Mouse (Mus musculus): ENCODE measurements at regions not wholly inside any gene's neighbourhood (a gene's known extent, or its start where the extent isn't known, plus 50 kb on each side); places are given as distances from the start of the nearest gene placed in this dataset.

DNA sequence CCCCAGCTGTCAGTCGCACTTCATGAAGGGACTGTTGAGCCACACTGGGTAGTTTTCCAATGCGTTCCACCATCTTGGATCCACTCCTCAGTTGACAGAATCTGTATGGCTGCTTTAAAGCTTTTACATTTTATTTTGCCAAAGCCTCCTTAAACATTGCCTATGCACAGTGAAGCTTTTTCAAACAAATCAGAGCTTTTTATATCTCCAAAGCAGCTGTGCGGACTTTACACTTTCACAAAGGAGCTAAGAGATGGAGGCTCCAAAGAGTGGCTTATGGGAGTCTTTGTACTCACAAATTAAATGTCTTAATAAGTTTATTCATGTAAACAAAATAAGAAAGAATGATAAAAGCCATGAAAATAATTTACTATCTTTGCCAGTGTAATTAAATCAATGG, 986.3 kb downstream of the Diaph3 start:
- no peak overlapping the region for H3K4me3 ChIP-seq (ENCODE audit: low read depth, low read length)
- no peak overlapping the region for H3K9ac ChIP-seq (ENCODE audit: low read length)
- no peak overlapping the region for H3K4me2 ChIP-seq (replicated peaks; ENCODE audit: low read depth)
- H3K27ac ChIP-seq (replicated peaks) = no peak overlapping the region
- H3K4me1 ChIP-seq (replicated peaks; ENCODE audit: control insufficient read depth, insufficient read depth) = no peaks in the 10 kb centered on the region
- no peak for ATAC-seq (ENCODE audit: low FRiP score, low TSS enrichment)
- TF ChIP-seq EP300 (optimal IDR thresholded peaks at IDR 0.05) = no peak
- no peak for TF ChIP-seq CTCF (IDR thresholded peaks at IDR 0.05; ENCODE audit: low read depth)
- WGBS = 85% methylated on average over 3 of the region's 3 CpGs
- no peaks in the 10 kb centered on the region for H3K27me3 ChIP-seq (ENCODE audit: control insufficient read depth, insufficient read depth, low read length)
- DNase-seq (ENCODE audit: low spot score) = no peak
- no peaks in the 10 kb centered on the region for H3K9me3 ChIP-seq (ENCODE audit: control insufficient read depth, low read length)
- H3K36me3 ChIP-seq (ENCODE audit: control insufficient read depth, insufficient read depth, low read length) = no peaks in the 10 kb centered on the region

DNA sequence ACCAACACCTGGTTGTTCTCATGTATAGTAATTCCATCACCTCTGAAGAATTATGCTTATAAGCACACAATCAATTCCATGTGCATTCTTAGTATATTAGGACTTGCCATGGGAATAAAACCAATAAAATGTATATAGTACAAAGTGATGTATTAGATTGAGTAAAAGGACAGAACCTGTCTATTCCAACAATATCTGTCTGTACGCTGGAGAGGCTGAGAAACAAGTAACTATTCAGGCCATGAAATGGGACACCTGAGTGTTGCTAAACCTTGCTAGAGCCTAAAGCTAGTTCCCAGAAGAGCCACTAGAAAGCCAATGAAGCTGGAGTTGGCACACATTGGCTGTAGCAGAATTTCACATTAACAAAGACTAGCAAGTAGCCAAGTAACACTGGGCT, 989.8 kb downstream of the Diaph3 start:
- H3K36me3 ChIP-seq (ENCODE audit: control insufficient read depth, insufficient read depth, low read length) = no peaks in the 10 kb centered on the region
- H3K4me3 ChIP-seq (ENCODE audit: low read depth, low read length) = no peak overlapping the region
- no peaks in the 10 kb centered on the region for H3K9me3 ChIP-seq (ENCODE audit: control insufficient read depth, low read length)
- no peak overlapping the region for H3K27ac ChIP-seq (replicated peaks)
- H3K4me2 ChIP-seq (replicated peaks; ENCODE audit: low read depth) = no peak overlapping the region
- TF ChIP-seq CTCF (IDR thresholded peaks at IDR 0.05; ENCODE audit: low read depth) = no peak
- no peak for TF ChIP-seq EP300 (optimal IDR thresholded peaks at IDR 0.05)
- H3K4me1 ChIP-seq (replicated peaks; ENCODE audit: control insufficient read depth, insufficient read depth) = no peaks in the 10 kb centered on the region
- ATAC-seq (ENCODE audit: low FRiP score, low TSS enrichment) (no peak), DNase-seq (ENCODE audit: low spot score) (no peak)
- H3K9ac ChIP-seq (ENCODE audit: low read length) = no peak overlapping the region
- 89% methylated on average over 1 of the region's 1 CpGs for WGBS
- no peaks in the 10 kb centered on the region for H3K27me3 ChIP-seq (ENCODE audit: control insufficient read depth, insufficient read depth, low read length)

DNA sequence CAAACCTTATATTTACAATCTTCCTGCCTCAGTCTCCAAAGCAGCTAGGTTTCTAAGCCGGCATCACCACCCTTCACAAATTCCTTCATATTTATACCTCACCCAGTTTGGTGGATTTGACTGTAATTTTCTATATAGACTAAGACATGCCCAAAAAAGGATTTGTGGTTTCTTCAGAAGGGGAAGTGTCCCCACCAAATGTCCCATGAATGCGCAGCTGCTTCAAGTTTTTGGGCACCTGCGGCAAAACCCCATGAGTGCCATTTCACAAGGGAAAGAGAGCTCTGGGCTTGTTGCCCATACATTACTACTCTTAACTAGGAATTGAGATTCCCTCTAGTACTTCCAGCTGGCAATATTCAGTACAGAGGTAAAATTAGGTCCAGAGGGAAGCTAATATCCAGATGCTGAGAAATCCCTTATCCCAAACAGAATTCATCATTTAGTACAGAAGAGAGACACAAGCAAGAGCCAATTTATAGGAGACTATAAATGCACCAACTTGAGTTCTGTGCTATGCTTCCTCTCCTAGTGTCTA, 990.6 kb downstream of the Diaph3 start:
- TF ChIP-seq CTCF (IDR thresholded peaks at IDR 0.05; ENCODE audit: low read depth) (no peak), EP300 (optimal IDR thresholded peaks at IDR 0.05) (no peak)
- ATAC-seq (ENCODE audit: low FRiP score, low TSS enrichment) (no peak), DNase-seq (ENCODE audit: low spot score) (no peak)
- 93% methylated on average over 3 of the region's 3 CpGs for WGBS
- Histone ChIP-seq H3K9ac (ENCODE audit: low read length) (no peak overlapping the region), H3K9me3 (ENCODE audit: control insufficient read depth, low read length) (no peaks in the 10 kb centered on the region), H3K4me3 (ENCODE audit: low read depth, low read length) (no peak overlapping the region), H3K27me3 (ENCODE audit: control insufficient read depth, insufficient read depth, low read length) (no peaks in the 10 kb centered on the region), H3K4me1 (replicated peaks; ENCODE audit: control insufficient read depth, insufficient read depth) (no peaks in the 10 kb centered on the region), H3K27ac (replicated peaks) (no peak overlapping the region), H3K4me2 (replicated peaks; ENCODE audit: low read depth) (no peak overlapping the region), H3K36me3 (ENCODE audit: control insufficient read depth, insufficient read depth, low read length) (no peaks in the 10 kb centered on the region)

DNA sequence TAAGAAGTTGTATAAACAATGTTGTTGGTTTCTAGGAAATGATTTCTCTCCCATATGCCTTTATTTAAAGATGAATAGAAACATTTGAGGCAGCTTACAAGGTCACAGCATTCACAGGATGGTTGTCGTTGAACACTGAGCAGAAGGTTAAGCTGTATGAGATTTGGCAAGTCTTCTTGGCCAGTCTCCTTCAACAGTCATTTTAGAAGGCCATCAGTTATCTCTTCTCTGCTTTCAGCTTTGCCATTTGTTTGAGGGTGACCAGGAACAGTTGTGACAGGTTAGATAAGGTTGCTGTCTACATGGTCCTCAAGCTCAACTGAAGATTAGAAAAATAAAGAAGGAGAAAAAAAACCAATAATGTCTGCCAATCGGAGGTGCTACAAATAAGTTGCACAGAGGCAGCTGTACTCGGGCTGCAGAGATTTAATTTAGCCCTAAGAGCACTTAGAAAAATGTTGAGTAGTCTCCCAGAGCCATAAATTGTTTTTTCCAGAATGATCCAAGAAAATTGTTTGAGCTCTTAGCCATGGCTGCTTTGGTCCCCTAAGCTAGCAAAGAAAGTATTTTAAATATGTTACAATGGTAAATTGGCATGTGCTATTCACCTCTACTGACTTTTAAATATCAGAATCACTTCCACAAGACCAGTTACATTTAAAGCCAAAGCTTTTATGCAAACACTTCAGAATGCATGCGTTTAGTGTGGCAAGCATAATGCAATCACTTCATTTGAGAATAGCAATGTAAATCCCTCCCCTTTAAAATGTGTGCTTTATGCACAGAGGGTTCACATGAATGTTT, 1025.6 kb downstream of the Diaph3 start:
- no peak overlapping the region for H3K27ac ChIP-seq (replicated peaks)
- no peak for DNase-seq (ENCODE audit: low spot score)
- WGBS = 32% methylated on average over 4 of the region's 4 CpGs
- H3K36me3 ChIP-seq (ENCODE audit: control insufficient read depth, insufficient read depth, low read length) = no peaks in the 10 kb centered on the region
- no peak for ATAC-seq (ENCODE audit: low FRiP score, low TSS enrichment)
- H3K9me3 ChIP-seq (ENCODE audit: control insufficient read depth, low read length) = no peaks in the 10 kb centered on the region
- no peaks in the 10 kb centered on the region for H3K27me3 ChIP-seq (ENCODE audit: control insufficient read depth, insufficient read depth, low read length)
- TF ChIP-seq CTCF (IDR thresholded peaks at IDR 0.05; ENCODE audit: low read depth) = no peak
- TF ChIP-seq EP300 (optimal IDR thresholded peaks at IDR 0.05) = no peak
- no peaks in the 10 kb centered on the region for H3K4me1 ChIP-seq (replicated peaks; ENCODE audit: control insufficient read depth, insufficient read depth)
- H3K4me3 ChIP-seq (ENCODE audit: low read depth, low read length) = no peak overlapping the region
- no peak overlapping the region for H3K9ac ChIP-seq (ENCODE audit: low read length)
- H3K4me2 ChIP-seq (replicated peaks; ENCODE audit: low read depth) = no peak overlapping the region

DNA sequence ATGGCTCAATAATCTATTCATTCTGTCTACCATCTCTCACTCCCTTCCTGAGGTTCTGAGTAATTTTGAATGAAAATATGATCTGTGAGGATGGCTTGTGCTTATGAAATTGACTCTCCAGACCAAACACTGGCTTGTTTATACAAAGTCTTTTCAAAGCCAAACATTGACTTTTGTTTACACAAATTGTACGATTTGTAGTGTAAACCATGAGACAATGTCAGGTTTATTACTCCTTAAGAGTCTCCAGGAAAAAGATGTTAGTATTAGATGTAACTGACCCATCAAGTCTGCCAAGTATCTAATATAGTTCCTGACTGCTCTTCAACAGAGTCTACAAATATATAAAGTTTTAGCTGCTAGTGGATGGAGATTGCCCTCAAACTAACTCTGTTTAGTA, 1039.5 kb downstream of the Diaph3 start:
- no peak overlapping the region for H3K9ac ChIP-seq (ENCODE audit: low read length)
- H3K4me3 ChIP-seq (ENCODE audit: low read depth, low read length) = no peak overlapping the region
- no peaks in the 10 kb centered on the region for H3K9me3 ChIP-seq (ENCODE audit: control insufficient read depth, low read length)
- no peaks in the 10 kb centered on the region for H3K27me3 ChIP-seq (ENCODE audit: control insufficient read depth, insufficient read depth, low read length)
- WGBS = 18% methylated on average over 1 of the region's 1 CpGs
- ATAC-seq (ENCODE audit: low FRiP score, low TSS enrichment) (no peak), DNase-seq (ENCODE audit: low spot score) (no peak)
- no peak overlapping the region for H3K27ac ChIP-seq (replicated peaks)
- no peaks in the 10 kb centered on the region for H3K4me1 ChIP-seq (replicated peaks; ENCODE audit: control insufficient read depth, insufficient read depth)
- TF ChIP-seq EP300 (optimal IDR thresholded peaks at IDR 0.05) (no peak), CTCF (IDR thresholded peaks at IDR 0.05; ENCODE audit: low read depth) (no peak)
- H3K4me2 ChIP-seq (replicated peaks; ENCODE audit: low read depth) = no peak overlapping the region
- no peaks in the 10 kb centered on the region for H3K36me3 ChIP-seq (ENCODE audit: control insufficient read depth, insufficient read depth, low read length)

DNA sequence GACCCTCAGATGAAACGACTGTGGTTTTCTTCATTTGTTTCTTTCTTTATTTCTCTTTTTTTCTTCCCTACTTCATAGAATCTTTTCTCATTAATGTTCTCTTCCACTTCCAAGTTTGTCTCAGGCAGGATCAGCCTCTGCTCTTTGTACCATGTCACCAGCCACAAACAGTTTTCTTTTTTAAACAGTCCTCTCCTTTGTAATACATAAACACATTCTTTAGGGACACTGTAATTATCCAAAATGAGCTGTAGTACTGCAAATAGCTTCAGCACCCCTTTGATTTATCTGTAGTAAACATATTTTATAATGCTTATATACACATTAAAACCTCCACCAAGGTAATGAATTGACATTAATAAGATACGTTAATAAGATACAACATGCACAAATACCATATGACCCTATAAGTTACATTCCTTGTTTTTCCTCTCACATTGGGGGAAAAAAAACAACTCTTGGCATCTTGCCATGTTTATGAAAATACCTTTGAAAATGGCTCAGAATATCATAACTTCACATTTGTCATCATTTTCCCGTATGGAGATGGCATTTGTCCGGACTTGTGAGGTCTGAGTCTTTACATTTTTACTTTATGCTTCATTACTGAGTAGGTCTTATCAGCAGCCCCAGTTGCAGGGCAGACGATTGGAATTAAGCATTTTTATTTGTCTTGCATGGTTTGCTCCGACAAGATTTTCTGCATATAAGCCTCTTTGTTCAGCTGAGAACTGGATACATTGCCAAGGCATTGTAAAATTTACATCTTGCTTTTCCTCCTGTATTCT, 1070.5 kb downstream of the Diaph3 start:
- ATAC-seq (ENCODE audit: low FRiP score, low TSS enrichment) (no peak), DNase-seq (ENCODE audit: low spot score) (no peak)
- WGBS = 28% methylated on average over 6 of the region's 6 CpGs

More for the DNA sequence above, 1070.5 kb downstream of the Diaph3 start:
- Histone ChIP-seq H3K27ac (replicated peaks) (no peak overlapping the region), H3K36me3 (ENCODE audit: control insufficient read depth, insufficient read depth, low read length) (no peaks in the 10 kb centered on the region), H3K4me2 (replicated peaks; ENCODE audit: low read depth) (no peak overlapping the region), H3K4me3 (ENCODE audit: low read depth, low read length) (no peak overlapping the region), H3K9ac (ENCODE audit: low read length) (no peak overlapping the region), H3K27me3 (ENCODE audit: control insufficient read depth, insufficient read depth, low read length) (no peaks in the 10 kb centered on the region), H3K4me1 (replicated peaks; ENCODE audit: control insufficient read depth, insufficient read depth) (no peaks in the 10 kb centered on the region), H3K9me3 (ENCODE audit: control insufficient read depth, low read length) (no peaks in the 10 kb centered on the region)
- no peak for TF ChIP-seq EP300 (optimal IDR thresholded peaks at IDR 0.05)
- no peak for TF ChIP-seq CTCF (IDR thresholded peaks at IDR 0.05; ENCODE audit: low read depth)
